Mouse (Mus musculus): Measurements from ENCODE around the gene Hnrnpm.

GRCm38 (mm10) chr17:33719736-33720378 is 33.2 kb upstream of the Hnrnpm start:
- no peak for TF ChIP-seq MXI1 (IDR thresholded peaks at IDR 0.05; ENCODE audit: low read depth, low read length)
- no peak for TF ChIP-seq ZMIZ1 (IDR thresholded peaks at IDR 0.05; ENCODE audit: low read depth, low read length)
- no peak for TF ChIP-seq CTCF (IDR thresholded peaks at IDR 0.05 in 2 of 3, conservative IDR thresholded peaks at IDR 0.05 in 1 of 3; ENCODE audit: control insufficient read depth in 1 of 3, insufficient read depth in 1 of 3, low read depth in 2 of 3, low read length in 3 of 3, poor library complexity in 1 of 3, severe bottlenecking in 1 of 3)
- TF ChIP-seq BHLHE40 (IDR thresholded peaks at IDR 0.05; ENCODE audit: borderline replicate concordance, low read depth, low read length) = no peak
- TF ChIP-seq MEF2A (IDR thresholded peaks at IDR 0.05; ENCODE audit: extremely low read depth, insufficient replicate concordance, low read depth, low read length, poor library complexity, severe bottlenecking) = no peak
- TF ChIP-seq POLR2A (IDR thresholded peaks at IDR 0.05; ENCODE audit: control insufficient read depth in 1 of 2, insufficient read depth in 1 of 2, low read depth in 1 of 2, low read length in 2 of 2, poor library complexity in 1 of 2) = no peak
- TF ChIP-seq GABPA (IDR thresholded peaks at IDR 0.05; ENCODE audit: low read depth, low read length) = no peak
- no peak for TF ChIP-seq MYC (IDR thresholded peaks at IDR 0.05; ENCODE audit: low read depth, low read length)
- TF ChIP-seq SMC3 (IDR thresholded peaks at IDR 0.05; ENCODE audit: low read depth, low read length) = no peak
- no peak for TF ChIP-seq ZC3H11A (IDR thresholded peaks at IDR 0.05; ENCODE audit: low read depth, low read length)
- no peak for TF ChIP-seq ZNF384 (IDR thresholded peaks at IDR 0.05; ENCODE audit: low read depth, low read length)
